10 mouse cellular contexts compared by ENCODE assay signal in genomic region chr11:101893560-101893959, GRCm38 (mm10). TPM values are rescaled to one million over a fixed set of nuclear protein-coding genes. Genes with fewer than 3 reads are reported as not detected.
DNase-seq lines count a peak whose midpoint lies in the region; ATAC-seq lines count a peak whose summit lies in the region.
"Had no signal": no experiment of that assay in that cellular context is flagged by ENCODE, and none has a peak within 500 bp of the region (broad histone marks: within the 10 kb centered on the region; RNA-seq: fewer than 3 reads in every experiment).

No protein-coding gene starts in this region.

- H3K27me3 ChIP-seq in kidney, embryonic 14.5 days (ENCODE audit: control insufficient read depth, insufficient read depth, low read length), result peaks cover 12% of the 10 kb centered on the region
- H3K27me3 ChIP-seq in embryonic facial prominence, embryonic 13.5 days, result peaks cover 26% of the 10 kb centered on the region
- H3K27me3 ChIP-seq in limb, embryonic 13.5 days, result peaks cover 18% of the 10 kb centered on the region
- H3K27me3 ChIP-seq in midbrain, embryonic 11.5 days (ENCODE audit: control insufficient read depth, insufficient read depth, low read length), result peaks cover 3% of the 10 kb centered on the region; the same call in 1 of the 2 replicates

- no peaks in the 10 kb centered on the region for H3K9me3 ChIP-seq in kidney, embryonic 14.5 days (ENCODE audit: control insufficient read depth, low read length)
- no peaks in the 10 kb centered on the region for H3K9me3 ChIP-seq in embryonic facial prominence, embryonic 13.5 days
- no peaks in the 10 kb centered on the region for H3K9me3 ChIP-seq in limb, embryonic 13.5 days
- H3K9me3 ChIP-seq in midbrain, embryonic 11.5 days (ENCODE audit: control insufficient read depth, low read length), result no peaks in the 10 kb centered on the region

- peak overlapping the region; percentile 23; the same call in 1 of the 2 replicates for H3K4me3 ChIP-seq in kidney, embryonic 14.5 days (ENCODE audit: low read length)
- peak overlapping the region; percentile 23 for H3K4me3 ChIP-seq in embryonic facial prominence, embryonic 13.5 days
- peak overlapping the region; percentile 34 for H3K4me3 ChIP-seq in limb, embryonic 13.5 days
- H3K4me3 ChIP-seq in midbrain, embryonic 11.5 days (ENCODE audit: low read depth, low read length), result no peak overlapping the region

- H3K4me1 ChIP-seq in kidney, embryonic 14.5 days (ENCODE audit: control insufficient read depth, insufficient read depth, low read length), result peaks cover 65% of the 10 kb centered on the region
- peaks cover 67% of the 10 kb centered on the region for H3K4me1 ChIP-seq in embryonic facial prominence, embryonic 13.5 days
- H3K4me1 ChIP-seq in limb, embryonic 13.5 days, result peaks cover 84% of the 10 kb centered on the region
- H3K4me1 ChIP-seq in midbrain, embryonic 11.5 days (ENCODE audit: control insufficient read depth, insufficient read depth, low read length), result peaks cover 6% of the 10 kb centered on the region

- DNase-seq in kidney, adult 9 months, result no peak
- DNase-seq in heart, postnatal 4 days, result peak; percentile 54
- DNase-seq in ovary, postnatal 10 days (ENCODE audit: low spot score), result no peak
- DNase-seq in midbrain, embryonic 11.5 days (ENCODE audit: low spot score, missing footprints), result no peak
- DNase-seq: cerebellum, adult 18-20 months had no signal

- 14% methylated on average over 15 of the region's 15 CpGs for WGBS in kidney, embryonic 14.5 days
- WGBS in embryonic facial prominence, embryonic 13.5 days, result 15% methylated on average over 15 of the region's 15 CpGs
- WGBS in limb, embryonic 13.5 days, result 25% methylated on average over 15 of the region's 15 CpGs
- 40% methylated on average over 15 of the region's 15 CpGs for WGBS in midbrain, embryonic 11.5 days

- H3K4me2 ChIP-seq in kidney, embryonic 14.5 days (replicated peaks; ENCODE audit: low read depth, low read length), result peak overlapping the region; percentile 34; the same call in 1 of the 2 replicates
- H3K4me2 ChIP-seq in embryonic facial prominence, embryonic 13.5 days, result peak overlapping the region; percentile 57
- peak overlapping the region; percentile 54 for H3K4me2 ChIP-seq in limb, embryonic 13.5 days (replicated peaks)
- H3K4me2 ChIP-seq in midbrain, embryonic 11.5 days, result no peak overlapping the region

- H3K9ac ChIP-seq in kidney, embryonic 14.5 days (ENCODE audit: low read depth, low read length), result peak overlapping the region; percentile 53; the same call in 1 of the 2 replicates
- peak overlapping the region; percentile 58; the same call in 1 of the 2 replicates for H3K9ac ChIP-seq in embryonic facial prominence, embryonic 13.5 days
- peak overlapping the region; percentile 62 for H3K9ac ChIP-seq in limb, embryonic 13.5 days
- no peak overlapping the region for H3K9ac ChIP-seq in midbrain, embryonic 11.5 days (ENCODE audit: low read length)

- no peaks in the 10 kb centered on the region for H3K36me3 ChIP-seq in kidney, embryonic 14.5 days (ENCODE audit: control insufficient read depth, insufficient read depth, low read length)
- no peaks in the 10 kb centered on the region for H3K36me3 ChIP-seq in embryonic facial prominence, embryonic 13.5 days
- H3K36me3 ChIP-seq in limb, embryonic 13.5 days, result no peaks in the 10 kb centered on the region
- no peaks in the 10 kb centered on the region for H3K36me3 ChIP-seq in midbrain, embryonic 11.5 days (ENCODE audit: control insufficient read depth, insufficient read depth, low read length)

- no peak for ATAC-seq in kidney, embryonic 14.5 days (ENCODE audit: low FRiP score, low TSS enrichment)
- ATAC-seq in embryonic facial prominence, embryonic 13.5 days (ENCODE audit: insufficient number of reproducible peaks, insufficient read depth, low FRiP score, low TSS enrichment, low read depth), result no peak
- no peak for ATAC-seq in limb, embryonic 13.5 days (ENCODE audit: low FRiP score, low read depth)
- no peak for ATAC-seq in megakaryocyte, adult 5-6 weeks (ENCODE audit: poor library complexity, severe bottlenecking)
- ATAC-seq in midbrain, embryonic 11.5 days (ENCODE audit: low FRiP score), result no peak

- H3K27ac ChIP-seq in kidney, embryonic 14.5 days (ENCODE audit: low read depth, low read length), result peak overlapping the region; percentile 44; the same call in 1 of the 2 replicates
- peak overlapping the region; percentile 64 for H3K27ac ChIP-seq in embryonic facial prominence, embryonic 13.5 days
- peak overlapping the region; percentile 77; the same call in 1 of the 2 replicates for H3K27ac ChIP-seq in limb, embryonic 13.5 days
- H3K27ac ChIP-seq in midbrain, embryonic 11.5 days (ENCODE audit: low read depth, low read length), result no peak overlapping the region
- H3K27ac ChIP-seq: macrophage had no signal

RNA-seq across cellular contexts. Expression of gene Meox1, which starts 0.6 kb away (rescaled TPM):
- 12.7 and 15.6 TPM in 2 replicates for polyA plus RNA-seq in kidney, embryonic 14.5 days (2014; fragmentation: Nextera tagmentation; extraction: Ambion mirVana)
- 4.3 and 6.3 TPM in 2 replicates for polyA plus RNA-seq in embryonic facial prominence, embryonic 13.5 days (2015; fragmentation: Nextera tagmentation; extraction: Ambion mirVana)
- total RNA-seq in heart, postnatal 4 days (2021), result 10 to 100 TPM; 17.3 to 19.1 TPM
- 17.1 and 20.8 TPM in 2 replicates for polyA plus RNA-seq in limb, embryonic 13.5 days (2015; fragmentation: Nextera tagmentation; extraction: Ambion mirVana)
- total RNA-seq in megakaryocyte, adult 5-6 weeks (2015), result not detected in 2 replicates
- 0.15 TPM in 1 of 2 replicates, not detected in the other for total RNA-seq in megakaryocyte, adult 5-6 weeks (2017)
- polyA plus RNA-seq in midbrain, embryonic 11.5 days (2014; fragmentation: Nextera tagmentation; extraction: Ambion mirVana), result 0.29 TPM in 1 of 2 replicates, not detected in the other
- polyA plus RNA-seq: macrophage had no signal
